Mouse (Mus musculus): Measurements from ENCODE around the gene Stap2.

The Stap2 gene

DNA sequence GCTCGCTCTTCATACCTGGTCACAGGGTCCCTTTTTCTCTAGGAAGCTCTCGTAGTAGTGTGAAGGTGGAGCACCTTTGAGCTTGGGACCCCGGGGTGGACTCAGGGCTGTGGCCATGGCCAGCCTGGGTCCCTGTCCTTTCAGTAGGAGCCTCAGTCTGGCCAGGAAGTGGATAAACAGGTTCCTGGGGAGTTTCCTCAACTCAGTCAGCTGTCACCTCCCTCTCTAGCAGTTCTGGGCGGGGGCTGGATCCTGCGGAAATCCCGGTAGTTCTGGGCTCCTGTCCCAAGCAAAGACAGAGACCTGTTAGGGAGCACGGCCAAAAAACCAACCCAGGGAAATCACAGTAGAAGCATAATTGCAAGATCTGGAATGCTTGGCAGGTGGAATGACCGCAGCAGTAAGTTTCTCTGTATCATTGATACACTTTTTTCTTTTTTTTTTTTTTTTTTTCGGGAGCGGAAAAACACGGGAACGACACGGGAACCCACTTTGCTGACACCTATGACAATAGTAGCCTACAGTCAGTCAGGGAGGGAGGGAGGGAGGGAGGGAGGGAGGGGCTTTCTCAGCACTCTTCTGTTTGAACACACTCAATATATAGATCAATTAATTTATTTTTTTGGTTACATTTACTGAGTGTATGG lies at the start of gene Stap2, which contains the start of gene Mpnd:
TSS of gene Stap2 (minus strand) at position 170 of the 647 bp plus-strand sequence.
TSS of gene Mpnd (plus strand) at position 297 of the 647 bp plus-strand sequence.
- peak; percentile 79 for DNase-seq (ENCODE audit: low spot score)

GRCm38 (mm10) chr17:56054938-56055337 lies 49.6 kb upstream of the Stap2 start:
- no peak for DNase-seq (ENCODE audit: low spot score)

DNA sequence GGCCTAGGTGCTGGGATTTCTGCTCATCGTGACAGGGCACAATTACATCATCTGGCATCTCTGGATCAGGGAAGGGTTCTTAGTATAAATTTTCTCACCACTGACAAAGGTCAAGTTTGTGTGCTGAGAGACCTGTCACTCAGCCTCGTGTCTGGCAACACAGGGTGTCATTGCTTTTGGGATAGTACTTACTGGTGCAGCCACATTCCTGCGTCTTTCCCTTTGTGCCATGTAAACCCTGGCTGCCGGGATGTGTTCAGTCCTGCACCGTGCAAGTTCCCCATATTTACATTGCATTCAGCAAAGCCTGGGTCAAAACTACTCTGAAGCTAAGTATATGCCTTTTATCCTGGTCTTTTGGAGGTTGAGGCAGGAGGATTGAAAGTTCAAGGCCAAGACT lies 46.0 kb upstream of the Stap2 start:
- no peak for DNase-seq (ENCODE audit: low spot score)

DNA sequence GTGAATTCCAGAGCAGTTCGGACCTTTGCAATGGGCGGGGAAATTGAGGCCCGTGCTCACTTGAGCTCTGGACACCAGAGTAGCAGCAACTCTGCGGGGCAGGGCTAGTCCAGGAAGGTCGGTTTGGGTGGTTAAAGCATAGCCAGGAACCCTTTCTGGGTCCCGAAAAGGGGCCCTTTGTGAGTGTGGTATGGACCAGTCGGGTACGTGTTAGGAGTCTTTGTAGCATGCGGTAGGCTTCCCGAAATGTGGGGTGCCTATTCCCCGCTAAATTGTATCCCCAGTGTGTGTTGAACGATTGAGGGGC lies 35.4 kb upstream of the Stap2 start:
- no peak for DNase-seq (ENCODE audit: low spot score)

DNA sequence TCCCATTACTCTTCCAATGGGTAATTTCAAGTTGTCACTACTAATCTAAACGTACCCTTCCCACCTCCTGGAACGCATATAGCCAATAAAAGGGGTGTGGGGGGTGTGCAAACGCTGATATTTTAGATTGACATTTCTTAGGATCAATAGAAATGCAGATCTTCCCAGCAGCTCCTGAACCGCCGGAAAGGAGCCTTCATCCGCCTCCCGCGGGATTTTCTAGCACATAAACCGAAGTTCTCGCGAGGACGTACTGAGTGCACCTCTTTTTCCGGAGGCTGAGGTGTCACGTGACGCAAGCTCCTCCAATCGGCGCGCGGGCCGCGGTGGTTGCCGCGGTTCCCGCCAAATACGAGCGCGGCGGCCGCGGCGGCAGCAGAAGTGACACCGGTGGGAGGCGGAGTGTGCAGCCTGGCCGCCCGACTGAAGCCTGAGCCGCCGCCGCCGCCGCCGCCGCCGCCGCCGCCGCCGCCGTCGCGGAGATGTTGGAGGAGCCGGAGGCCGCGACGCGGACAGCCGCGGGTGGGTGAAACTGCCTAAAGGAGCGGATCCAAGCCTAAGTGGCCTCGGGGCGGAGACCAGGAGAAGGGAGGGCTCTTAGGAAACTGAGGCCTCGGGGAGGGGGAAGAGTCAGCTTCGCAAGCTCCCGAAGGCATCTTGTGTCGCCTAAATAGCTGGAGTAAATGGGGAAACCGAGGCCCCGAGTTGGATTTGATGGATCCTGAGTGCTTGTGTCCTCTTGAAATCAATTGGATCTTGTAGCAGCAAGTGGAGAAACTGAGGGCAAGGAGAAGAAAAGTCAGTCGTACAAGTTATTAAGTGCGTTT lies 34.9 kb upstream of the Stap2 start, which contains the start of gene Chaf1a:
TSS of gene Chaf1a (plus strand) at position 410 of the 827 bp plus-strand sequence.
- DNase-seq (ENCODE audit: low spot score), result peak; percentile 99

GRCm38 (mm10) chr17:56039345-56039744 lies 34.0 kb upstream of the Stap2 start:
- DNase-seq (ENCODE audit: low spot score), result no peak

- no peak for DNase-seq (ENCODE audit: low spot score)
Measured at GRCm38 (mm10) chr17:56038583-56039261, 33.3 kb upstream of the Stap2 start.

- no peak for DNase-seq (ENCODE audit: low spot score)
Measured at GRCm38 (mm10) chr17:56036901-56037287, 31.5 kb upstream of the Stap2 start.

- DNase-seq (ENCODE audit: low spot score), result peak; percentile 98
Measured at GRCm38 (mm10) chr17:56036176-56036900, 31.0 kb upstream of the Stap2 start, which contains the start of gene Sh3gl1. Gene Sh3gl1, minus strand, starts transcription at chr17:56036635.

DNA sequence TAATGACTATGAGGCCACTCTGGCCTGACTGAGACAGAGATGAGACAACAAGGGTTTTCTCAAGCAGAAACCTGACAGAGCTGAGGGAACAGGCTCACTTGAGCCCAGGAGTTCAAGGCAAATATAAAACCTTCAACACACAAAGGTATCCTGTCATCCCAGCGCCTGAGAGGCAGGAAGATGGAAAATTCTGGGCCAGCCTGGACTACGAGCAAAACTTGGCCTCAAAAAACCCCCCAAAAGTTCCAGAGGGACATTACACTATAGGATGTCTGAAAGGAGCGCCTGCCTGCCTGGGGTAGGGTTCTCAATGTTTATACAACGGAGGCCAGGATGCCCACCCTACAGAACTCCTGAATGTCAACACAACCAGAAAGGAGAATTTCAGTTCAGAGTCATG lies 29.8 kb upstream of the Stap2 start:
- no peak for DNase-seq (ENCODE audit: low spot score)

- no peak for DNase-seq (ENCODE audit: low spot score)
Measured at GRCm38 (mm10) chr17:56034726-56035100, 29.3 kb upstream of the Stap2 start.

DNA sequence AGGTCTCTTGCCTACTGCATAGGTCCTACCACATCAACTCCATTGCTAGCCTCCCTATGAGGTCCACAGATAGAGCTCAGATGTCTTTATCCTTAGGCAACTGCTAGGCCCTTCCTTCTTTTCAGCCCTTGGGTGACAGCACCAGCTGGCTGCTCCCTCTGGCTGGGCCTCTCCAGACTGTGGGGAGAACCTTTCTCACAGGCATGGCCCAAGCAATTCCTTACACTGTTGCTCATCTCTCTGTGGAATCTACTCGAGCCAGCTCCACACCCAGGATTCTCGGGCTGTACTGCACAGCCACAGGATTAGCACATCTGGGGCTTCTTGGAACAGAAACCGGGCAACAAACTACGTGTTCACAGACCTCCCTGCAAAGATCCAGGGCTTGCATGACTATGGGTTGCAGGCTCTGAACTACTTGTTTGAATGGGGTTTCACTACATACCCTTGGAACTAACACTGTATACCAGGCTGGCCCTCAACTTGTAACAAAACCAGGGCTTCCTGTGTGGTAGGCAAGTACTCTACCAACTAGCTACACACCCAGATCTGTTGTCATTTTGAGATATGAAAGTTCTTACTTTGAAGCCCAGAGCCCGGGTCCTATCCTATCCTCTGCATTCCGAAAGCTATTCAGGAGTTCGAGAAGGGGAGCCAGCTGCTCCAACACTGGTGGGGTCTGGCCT lies 28.8 kb upstream of the Stap2 start:
- no peak for DNase-seq (ENCODE audit: low spot score)

- DNase-seq (ENCODE audit: low spot score), result peak; percentile 23
Measured at GRCm38 (mm10) chr17:56032831-56033230, 27.4 kb upstream of the Stap2 start.

DNA sequence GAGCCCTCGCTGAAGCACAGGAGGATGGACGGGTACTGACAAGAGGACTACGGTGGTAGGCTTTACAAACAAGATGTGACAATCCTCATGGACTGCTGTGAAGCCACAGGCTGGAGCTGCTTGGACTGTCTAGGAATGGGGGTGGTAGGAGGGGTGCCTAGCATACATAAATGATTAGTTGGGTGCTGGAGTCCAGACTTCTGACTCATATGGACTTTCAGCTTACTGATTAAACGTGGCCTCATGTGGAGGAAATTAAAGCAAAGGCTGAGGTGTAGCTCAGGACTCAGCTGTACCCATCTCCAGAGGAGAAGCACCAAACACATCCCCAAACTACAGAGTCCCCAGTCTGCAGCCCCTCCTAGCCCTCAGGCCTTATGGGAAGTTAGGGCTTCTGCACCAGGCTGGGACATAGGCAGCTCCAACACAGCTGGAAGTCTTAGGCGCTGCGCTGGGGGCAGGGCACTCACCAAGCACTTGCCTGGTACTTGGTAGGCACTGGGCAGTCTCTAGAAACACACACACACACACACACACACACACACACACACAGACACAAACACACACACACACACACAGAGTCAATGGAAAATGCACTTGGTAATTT lies 26.8 kb upstream of the Stap2 start:
- DNase-seq (ENCODE audit: low spot score), result no peak

- no peak for DNase-seq (ENCODE audit: low spot score)
Measured at GRCm38 (mm10) chr17:56031431-56031830, 26.0 kb upstream of the Stap2 start.

DNA sequence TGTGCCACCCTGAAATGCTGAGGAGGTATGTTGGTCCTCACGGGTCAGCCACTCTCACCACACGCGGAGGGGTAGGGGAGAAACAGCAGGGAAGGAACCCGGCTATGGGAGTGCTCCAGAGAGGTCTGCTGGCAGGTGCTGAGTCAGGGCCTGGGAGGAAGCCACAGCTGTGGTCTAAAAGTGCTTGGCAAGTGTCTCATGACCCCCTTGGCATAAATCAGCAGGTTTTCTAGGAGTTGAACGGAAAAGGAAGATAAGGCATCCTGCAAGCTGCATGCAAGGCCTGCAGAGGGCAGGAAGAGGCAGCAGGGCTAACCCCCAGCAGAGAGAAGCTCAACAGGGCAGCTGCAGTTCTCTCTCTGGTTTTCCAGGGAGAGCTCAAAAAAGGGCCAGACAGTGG lies 25.5 kb upstream of the Stap2 start:
- peak; percentile 24 for DNase-seq (ENCODE audit: low spot score)

DNA sequence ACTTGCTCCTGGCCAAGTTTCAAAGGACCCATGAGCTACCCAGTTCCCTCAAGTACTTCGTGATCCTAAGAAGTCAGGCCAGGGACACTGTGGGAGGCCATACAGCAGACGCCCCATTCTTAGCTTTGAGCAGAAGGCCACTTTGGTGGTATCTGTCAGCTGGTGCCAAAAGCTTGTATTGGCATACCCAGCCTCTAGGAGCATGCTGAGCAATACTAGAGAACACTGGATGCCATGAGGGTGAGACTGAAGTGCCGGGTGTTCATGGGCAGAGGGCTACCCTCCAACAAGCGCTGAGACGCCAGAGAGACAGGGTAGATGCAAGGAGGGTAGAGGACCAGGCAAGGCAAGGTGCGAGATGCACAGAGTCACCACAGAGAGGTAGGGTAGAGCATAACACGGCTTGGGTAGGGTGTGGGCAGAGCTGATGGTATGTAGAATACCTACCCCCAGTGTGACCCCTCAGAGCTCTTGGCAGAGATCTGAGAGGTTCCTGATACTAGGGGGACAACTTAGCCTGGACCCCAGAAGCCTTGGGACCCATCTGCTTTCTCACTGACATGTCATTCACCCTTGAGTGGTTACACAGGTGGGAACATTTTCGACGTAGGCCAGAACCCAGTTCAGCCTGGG lies 25.0 kb upstream of the Stap2 start:
- no peak for DNase-seq (ENCODE audit: low spot score)

GRCm38 (mm10) chr17:56027801-56028441 lies 22.5 kb upstream of the Stap2 start:
- no peak for DNase-seq (ENCODE audit: low spot score)

DNA sequence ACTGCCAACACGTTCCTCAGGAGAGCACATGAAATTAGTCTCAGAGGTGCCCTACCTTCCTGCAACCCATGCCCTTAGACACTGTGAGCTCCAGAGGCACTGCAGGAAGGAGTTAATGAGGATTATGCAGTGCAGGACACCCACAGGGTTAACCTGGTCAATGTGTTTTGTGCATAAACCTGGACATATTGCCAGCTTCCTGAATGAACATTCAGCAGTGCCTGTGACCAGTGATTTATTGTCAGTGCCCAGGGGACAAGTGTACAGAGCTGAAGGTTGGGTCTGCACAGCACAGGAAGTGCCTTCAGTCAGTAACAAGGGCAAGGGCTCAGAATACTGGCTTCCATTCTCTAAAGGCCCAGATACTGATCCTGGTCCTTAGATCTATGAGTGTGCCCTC lies 21.5 kb upstream of the Stap2 start:
- no peak for DNase-seq (ENCODE audit: low spot score)

- no peak for DNase-seq (ENCODE audit: low spot score)
Measured at GRCm38 (mm10) chr17:56026303-56026702, 20.9 kb upstream of the Stap2 start.

Measured in lung, postnatal 25 days (tissue).